Mouse (Mus musculus): Measurements from ENCODE around the gene Dnm2. TPM values are rescaled to one million over a fixed set of nuclear protein-coding genes. Genes with fewer than 3 reads are reported as not detected.
"Not testable (repeated sequence)": the region's sequence is repeated elsewhere in the genome, so short reads cannot be mapped to it uniquely, and the experiment has no call there.

Gene Dnm2
- polyA plus RNA-seq, 1 experiment from 2014 or later = 60.6 TPM

DNA sequence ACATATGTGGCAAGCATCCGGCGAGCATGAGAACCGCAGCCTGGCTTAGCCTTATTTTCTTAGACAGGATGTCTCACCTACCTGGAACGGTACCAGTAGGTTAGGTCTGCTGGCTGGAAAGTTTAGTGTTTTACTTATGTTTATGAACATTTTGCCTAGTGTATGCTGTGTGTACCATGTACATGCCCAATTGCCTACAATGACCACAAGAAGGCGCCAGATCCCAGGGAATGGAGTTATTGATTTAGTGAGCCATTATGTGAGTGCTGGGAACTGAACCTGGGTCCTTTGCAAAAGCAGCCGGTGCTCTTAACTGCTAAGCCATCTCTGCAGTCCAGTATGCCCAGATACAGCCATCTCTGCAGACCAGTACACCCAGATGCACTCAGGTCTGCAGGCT, 53.0 kb downstream of the Dnm2 start:
- Histone ChIP-seq H3K27me3 (ENCODE audit: control insufficient read depth, insufficient read depth, low read length) (no peaks in the 10 kb centered on the region), H3K36me3 (ENCODE audit: control insufficient read depth, insufficient read depth, low read length) (peaks cover 25% of the 10 kb centered on the region), H3K4me1 (ENCODE audit: control insufficient read depth, insufficient read depth, low read length) (no peaks in the 10 kb centered on the region), H3K9ac (ENCODE audit: low read length) (no peak overlapping the region), H3K4me2 (no peak overlapping the region), H3K4me3 (ENCODE audit: low read depth, low read length) (no peak overlapping the region), H3K27ac (ENCODE audit: low read depth, low read length) (no peak overlapping the region), H3K9me3 (ENCODE audit: control insufficient read depth, low read length) (0 out of 2 replicates have a peak, but pooled peaks cover 4% of the 10 kb centered on the region)
- ATAC-seq (ENCODE audit: low FRiP score) = no peak
- DNase-seq (ENCODE audit: low spot score, missing footprints) = no peak
- WGBS = 95% methylated on average over 6 of the region's 6 CpGs

DNA sequence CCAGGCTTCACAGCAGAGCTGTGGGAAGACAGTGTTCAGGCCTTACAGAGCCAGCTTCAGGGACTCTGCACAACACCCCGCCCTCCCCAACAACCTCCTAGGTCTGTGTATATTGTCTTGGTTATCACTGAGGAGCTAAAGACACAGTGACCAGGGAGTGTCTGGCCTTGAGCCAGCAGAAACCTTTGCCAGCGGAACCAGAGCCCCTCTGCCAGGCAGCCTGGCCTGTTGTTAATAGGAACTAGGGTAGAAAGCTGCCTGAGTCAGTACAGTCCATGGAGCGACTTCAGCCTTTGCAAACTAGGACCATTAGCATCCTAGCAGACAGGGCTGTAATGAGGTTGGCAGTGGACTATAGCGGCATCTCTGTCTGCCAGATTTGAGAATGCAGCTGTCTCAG, 59.4 kb downstream of the Dnm2 start:
- ATAC-seq (ENCODE audit: low FRiP score) = no peak
- H3K27me3 ChIP-seq (ENCODE audit: control insufficient read depth, insufficient read depth, low read length) = no peaks in the 10 kb centered on the region
- H3K36me3 ChIP-seq (ENCODE audit: control insufficient read depth, insufficient read depth, low read length) = peaks cover 11% of the 10 kb centered on the region; the same call in 1 of the 2 replicates
- no peak overlapping the region for H3K4me3 ChIP-seq (ENCODE audit: low read depth, low read length)
- WGBS = 96% methylated on average over 4 of the region's 4 CpGs
- no peaks in the 10 kb centered on the region for H3K9me3 ChIP-seq (ENCODE audit: control insufficient read depth, low read length)
- H3K4me1 ChIP-seq (ENCODE audit: control insufficient read depth, insufficient read depth, low read length) = no peaks in the 10 kb centered on the region
- H3K4me2 ChIP-seq = no peak overlapping the region
- H3K9ac ChIP-seq (ENCODE audit: low read length) = no peak overlapping the region
- DNase-seq (ENCODE audit: low spot score, missing footprints) = no peak
- no peak overlapping the region for H3K27ac ChIP-seq (ENCODE audit: low read depth, low read length)

DNA sequence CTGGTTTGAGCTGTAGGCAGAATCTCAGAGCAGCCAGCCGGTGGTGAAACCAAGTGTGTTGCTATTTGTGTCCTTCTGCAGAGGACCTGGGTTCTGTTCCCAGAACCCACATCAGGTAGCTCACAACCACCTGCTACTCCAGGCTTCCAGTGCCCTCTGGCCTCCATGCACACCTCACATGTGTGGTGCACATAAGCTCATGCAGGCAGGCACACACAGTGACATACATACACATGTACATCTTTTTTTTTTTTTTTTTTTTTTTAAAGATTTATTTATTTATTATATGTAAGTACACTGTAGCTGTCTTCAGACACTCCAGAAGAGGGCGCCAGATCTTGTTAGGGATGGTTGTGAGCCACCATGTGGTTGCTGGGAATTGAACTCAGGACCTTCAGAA, 63.5 kb downstream of the Dnm2 start:
- ATAC-seq (ENCODE audit: low FRiP score); H3K36me3 ChIP-seq (ENCODE audit: control insufficient read depth, insufficient read depth, low read length): not testable (repeated sequence)
- WGBS = 95% methylated on average over 1 of the region's 2 CpGs

DNA sequence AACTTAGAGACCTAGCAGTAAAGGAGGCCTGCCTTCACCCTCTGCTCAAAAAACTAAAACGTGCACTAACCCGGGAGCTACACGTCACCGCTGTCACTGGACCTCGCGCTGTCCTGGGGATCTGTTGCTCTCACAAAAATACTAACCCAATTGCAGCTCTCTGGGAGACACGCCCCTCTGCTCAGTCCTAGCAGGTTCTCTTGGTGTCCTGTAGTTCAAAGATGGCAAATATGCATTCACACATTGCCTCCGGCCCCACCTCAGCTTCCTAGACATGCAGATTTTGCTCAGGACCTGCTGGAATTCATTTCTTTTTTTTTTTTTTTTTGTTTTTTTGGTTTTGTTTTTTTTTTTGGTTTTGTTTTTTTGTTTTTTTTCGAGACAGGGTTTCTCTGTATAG, 66.0 kb downstream of the Dnm2 start:
- Histone ChIP-seq H3K4me1 (ENCODE audit: control insufficient read depth, insufficient read depth, low read length) (no peaks in the 10 kb centered on the region), H3K9ac (ENCODE audit: low read length) (no peak overlapping the region), H3K27me3 (ENCODE audit: control insufficient read depth, insufficient read depth, low read length) (no peaks in the 10 kb centered on the region), H3K4me2 (no peak overlapping the region), H3K9me3 (ENCODE audit: control insufficient read depth, low read length) (no peaks in the 10 kb centered on the region), H3K27ac (ENCODE audit: low read depth, low read length) (no peak overlapping the region), H3K36me3 (ENCODE audit: control insufficient read depth, insufficient read depth, low read length) (peaks cover 2% of the 10 kb centered on the region; the same call in 1 of the 2 replicates), H3K4me3 (ENCODE audit: low read depth, low read length) (no peak overlapping the region)
- DNase-seq (ENCODE audit: low spot score, missing footprints) (no peak), ATAC-seq (ENCODE audit: low FRiP score) (no peak)
- WGBS = 91% methylated on average over 9 of the region's 9 CpGs

More for the DNA sequence above, 63.5 kb downstream of the Dnm2 start:
- not testable (repeated sequence) for H3K27me3 ChIP-seq (ENCODE audit: control insufficient read depth, insufficient read depth, low read length); H3K9me3 ChIP-seq (ENCODE audit: control insufficient read depth, low read length); H3K27ac ChIP-seq (ENCODE audit: low read depth, low read length); DNase-seq (ENCODE audit: low spot score, missing footprints); H3K4me3 ChIP-seq (ENCODE audit: low read depth, low read length); H3K9ac ChIP-seq (ENCODE audit: low read length); H3K4me2 ChIP-seq; H3K4me1 ChIP-seq (ENCODE audit: control insufficient read depth, insufficient read depth, low read length)

DNA sequence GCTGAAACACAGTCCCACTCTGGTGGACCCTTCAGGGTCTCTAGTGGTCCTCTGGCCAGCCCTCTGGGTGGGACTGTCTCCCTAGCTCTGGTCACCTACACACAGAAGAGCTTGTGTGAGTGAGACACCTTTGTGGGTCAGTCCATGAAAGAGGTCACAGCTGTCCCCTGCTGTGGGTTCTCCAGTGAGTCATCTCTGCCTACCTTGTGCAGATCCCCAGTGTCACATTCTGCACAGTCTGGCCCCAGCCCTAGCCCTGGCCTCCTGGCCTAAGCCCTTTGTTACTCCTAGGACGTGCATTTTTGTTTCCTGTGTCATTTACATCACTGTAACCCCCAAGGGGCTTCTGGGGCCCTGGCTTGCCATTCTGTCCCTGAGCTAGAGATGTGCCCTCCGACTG, 69.2 kb downstream of the Dnm2 start:
- no peaks in the 10 kb centered on the region for H3K9me3 ChIP-seq (ENCODE audit: control insufficient read depth, low read length)
- no peaks in the 10 kb centered on the region for H3K27me3 ChIP-seq (ENCODE audit: control insufficient read depth, insufficient read depth, low read length)
- no peaks in the 10 kb centered on the region for H3K4me1 ChIP-seq (ENCODE audit: control insufficient read depth, insufficient read depth, low read length)
- H3K36me3 ChIP-seq (ENCODE audit: control insufficient read depth, insufficient read depth, low read length) = no peaks in the 10 kb centered on the region; the same call in 1 of the 2 replicates
- no peak overlapping the region for H3K4me3 ChIP-seq (ENCODE audit: low read depth, low read length)
- no peak overlapping the region for H3K9ac ChIP-seq (ENCODE audit: low read length)
- DNase-seq (ENCODE audit: low spot score, missing footprints) (no peak), ATAC-seq (ENCODE audit: low FRiP score) (no peak)
- no peak overlapping the region for H3K27ac ChIP-seq (ENCODE audit: low read depth, low read length)
- no peak overlapping the region for H3K4me2 ChIP-seq
- 49% methylated on average over 2 of the region's 2 CpGs for WGBS

DNA sequence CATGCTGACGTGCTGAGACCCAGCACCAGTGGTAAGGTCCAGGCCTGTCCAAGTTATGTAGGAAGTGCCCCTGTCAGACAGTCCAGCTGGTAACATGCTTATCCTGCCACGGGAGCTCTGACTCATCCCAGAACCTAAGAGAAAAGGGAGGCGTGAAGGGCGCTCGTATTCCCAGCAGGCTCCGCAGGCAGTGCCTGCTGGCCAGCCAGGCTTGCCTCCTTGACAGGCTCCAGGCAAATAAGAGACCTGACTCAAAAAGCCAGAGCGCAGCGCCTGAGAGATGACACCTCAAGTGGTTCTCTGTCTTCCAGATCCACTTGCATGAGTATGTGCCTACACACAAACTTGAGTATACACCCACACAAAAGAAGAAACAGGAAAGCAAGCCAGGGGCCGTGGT, 70.0 kb downstream of the Dnm2 start:
- DNase-seq (ENCODE audit: low spot score, missing footprints) (no peak), ATAC-seq (ENCODE audit: low FRiP score) (no peak)
- no peak overlapping the region for H3K4me3 ChIP-seq (ENCODE audit: low read depth, low read length)
- H3K4me2 ChIP-seq = no peak overlapping the region
- no peaks in the 10 kb centered on the region for H3K4me1 ChIP-seq (ENCODE audit: control insufficient read depth, insufficient read depth, low read length)
- H3K27ac ChIP-seq (ENCODE audit: low read depth, low read length) = no peak overlapping the region
- no peaks in the 10 kb centered on the region for H3K27me3 ChIP-seq (ENCODE audit: control insufficient read depth, insufficient read depth, low read length)
- 83% methylated on average over 9 of the region's 9 CpGs for WGBS
- H3K36me3 ChIP-seq (ENCODE audit: control insufficient read depth, insufficient read depth, low read length) = peaks cover 2% of the 10 kb centered on the region; the same call in 1 of the 2 replicates
- H3K9ac ChIP-seq (ENCODE audit: low read length) = no peak overlapping the region
- no peaks in the 10 kb centered on the region for H3K9me3 ChIP-seq (ENCODE audit: control insufficient read depth, low read length)

DNA sequence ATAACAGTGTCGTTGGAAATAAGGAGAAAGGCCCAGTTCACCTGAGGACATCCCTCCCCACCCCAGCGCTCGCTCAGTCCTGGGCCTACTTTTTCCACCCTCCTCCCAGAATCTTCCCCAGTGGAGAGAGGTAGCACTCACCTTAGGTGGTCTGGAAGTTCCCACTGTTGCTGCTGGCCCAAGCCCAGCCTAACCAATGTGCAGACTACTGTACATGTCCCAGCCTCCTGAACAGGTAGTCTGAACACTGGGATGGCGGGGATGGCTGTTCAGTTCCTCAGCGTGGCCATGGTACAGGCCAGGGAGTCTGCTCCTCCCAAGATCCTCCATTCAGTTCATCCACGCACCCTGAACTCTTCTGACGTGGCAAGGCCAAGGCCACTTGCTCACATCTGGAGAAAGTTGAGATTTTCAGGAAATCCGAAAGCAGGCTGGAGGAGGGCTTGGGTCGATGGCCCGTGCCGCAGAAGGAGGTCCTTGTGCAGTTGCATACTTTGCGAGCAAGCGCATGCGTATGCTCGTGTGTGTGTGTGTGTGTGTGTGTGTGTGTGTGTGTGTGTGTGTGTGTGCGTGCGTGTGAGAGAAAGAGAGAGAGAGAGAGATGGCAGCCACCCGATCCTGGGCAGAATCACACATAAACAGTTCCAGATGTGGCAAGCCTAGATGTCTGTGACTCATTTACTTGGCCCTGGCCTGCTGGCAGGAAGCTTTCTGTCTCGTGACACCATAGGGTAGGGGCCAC, 71.8 kb downstream of the Dnm2 start:
- no peaks in the 10 kb centered on the region for H3K9me3 ChIP-seq (ENCODE audit: control insufficient read depth, low read length)
- no peak for DNase-seq (ENCODE audit: low spot score, missing footprints)
- no peak overlapping the region for H3K9ac ChIP-seq (ENCODE audit: low read length)
- no peaks in the 10 kb centered on the region for H3K4me1 ChIP-seq (ENCODE audit: control insufficient read depth, insufficient read depth, low read length)
- ATAC-seq (ENCODE audit: low FRiP score) = no peak
- no peak overlapping the region for H3K4me2 ChIP-seq
- no peaks in the 10 kb centered on the region for H3K27me3 ChIP-seq (ENCODE audit: control insufficient read depth, insufficient read depth, low read length)
- H3K27ac ChIP-seq (ENCODE audit: low read depth, low read length) = no peak overlapping the region
- H3K4me3 ChIP-seq (ENCODE audit: low read depth, low read length) = no peak overlapping the region
- H3K36me3 ChIP-seq (ENCODE audit: control insufficient read depth, insufficient read depth, low read length) = peaks cover 3% of the 10 kb centered on the region; the same call in 1 of the 2 replicates
- WGBS = 87% methylated on average over 18 of the region's 19 CpGs

DNA sequence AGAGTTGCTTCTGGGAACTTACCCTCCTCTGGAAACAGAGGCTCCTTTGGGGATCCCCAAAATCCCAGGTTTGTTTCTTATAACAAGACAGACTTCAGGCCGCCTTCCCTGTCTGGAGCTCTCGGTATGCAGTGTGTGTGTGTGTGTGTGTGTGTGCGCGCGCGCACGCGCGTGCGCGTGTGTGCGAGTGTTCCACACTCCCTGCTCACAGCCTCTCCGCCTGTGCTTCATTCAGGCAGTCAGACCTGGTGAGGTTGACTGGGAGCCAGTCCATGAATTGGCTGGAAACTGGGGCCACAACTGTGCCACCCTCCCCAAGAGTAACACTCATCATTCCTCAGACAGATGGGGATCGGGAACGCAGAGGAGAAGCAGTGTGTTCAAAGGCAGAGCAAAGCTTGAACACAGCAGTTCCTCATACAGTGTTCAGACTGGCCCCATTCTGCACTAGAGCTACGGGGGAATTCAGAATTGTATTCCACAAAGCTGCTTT, 72.4 kb downstream of the Dnm2 start:
- no peaks in the 10 kb centered on the region for H3K4me1 ChIP-seq (ENCODE audit: control insufficient read depth, insufficient read depth, low read length)
- ATAC-seq (ENCODE audit: low FRiP score) = no peak
- no peak overlapping the region for H3K4me2 ChIP-seq
- 94% methylated on average over 16 of the region's 16 CpGs for WGBS
- no peak overlapping the region for H3K27ac ChIP-seq (ENCODE audit: low read depth, low read length)
- no peak overlapping the region for H3K4me3 ChIP-seq (ENCODE audit: low read depth, low read length)
- H3K27me3 ChIP-seq (ENCODE audit: control insufficient read depth, insufficient read depth, low read length) = no peaks in the 10 kb centered on the region
- no peak for DNase-seq (ENCODE audit: low spot score, missing footprints)
- H3K9me3 ChIP-seq (ENCODE audit: control insufficient read depth, low read length) = no peaks in the 10 kb centered on the region
- H3K9ac ChIP-seq (ENCODE audit: low read length) = no peak overlapping the region
- peaks cover 3% of the 10 kb centered on the region; the same call in 1 of the 2 replicates for H3K36me3 ChIP-seq (ENCODE audit: control insufficient read depth, insufficient read depth, low read length)

DNA sequence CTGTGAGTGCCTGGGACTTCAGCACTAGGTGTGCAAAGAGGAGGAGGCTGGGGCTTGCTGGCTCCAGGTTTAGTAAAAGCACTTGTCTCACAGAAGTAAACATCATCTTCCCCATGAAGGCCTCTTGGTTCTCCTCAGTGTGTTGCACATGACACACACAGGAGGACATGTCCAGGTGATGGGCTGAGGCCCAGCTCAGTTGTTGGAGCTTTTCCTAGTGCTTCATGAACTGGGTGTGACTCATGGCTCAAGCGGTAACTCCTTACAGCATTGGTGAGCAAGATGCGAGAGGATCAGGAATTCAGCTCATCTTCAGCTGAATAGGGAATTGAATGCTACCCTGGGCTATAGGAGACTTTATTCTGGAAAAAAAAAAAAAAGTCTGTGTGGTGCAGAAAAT, 73.0 kb downstream of the Dnm2 start:
- H3K27ac ChIP-seq (ENCODE audit: low read depth, low read length) = no peak overlapping the region
- H3K4me1 ChIP-seq (ENCODE audit: control insufficient read depth, insufficient read depth, low read length) = no peaks in the 10 kb centered on the region

More for the DNA sequence above, 73.0 kb downstream of the Dnm2 start:
- ATAC-seq (ENCODE audit: low FRiP score) (no peak), DNase-seq (ENCODE audit: low spot score, missing footprints) (no peak)
- 94% methylated on average over 2 of the region's 2 CpGs for WGBS
- H3K4me3 ChIP-seq (ENCODE audit: low read depth, low read length) = no peak overlapping the region
- no peaks in the 10 kb centered on the region for H3K9me3 ChIP-seq (ENCODE audit: control insufficient read depth, low read length)
- H3K4me2 ChIP-seq = no peak overlapping the region
- H3K27me3 ChIP-seq (ENCODE audit: control insufficient read depth, insufficient read depth, low read length) = no peaks in the 10 kb centered on the region
- no peak overlapping the region for H3K9ac ChIP-seq (ENCODE audit: low read length)
- H3K36me3 ChIP-seq (ENCODE audit: control insufficient read depth, insufficient read depth, low read length) = peaks cover 3% of the 10 kb centered on the region; the same call in 1 of the 2 replicates
